Mouse (Mus musculus) kidney, postnatal 0 days (tissue): ENCODE measurements around the gene AI837181. TPM values are rescaled to one million over a fixed set of nuclear protein-coding genes. Genes with fewer than 3 reads are reported as not detected.

Experiments used
- ATAC-seq: fragments of 200-750 bp; cut with Nextera tagmentation; replicated peaks from 2 replicates; pipeline ENCODE4 v1.8.0; 2017; ENCODE audit warnings: low read depth, moderate number of reproducible peaks, moderate TSS enrichment, moderate library complexity; ENCODE audit not compliant: low FRiP score
- DNase-seq: peaks from one replicate; pipeline ENCODE4 v3.0.0-alpha.2; 2016; ENCODE audit warnings: low spot score
- H3K27ac ChIP-seq: fragments of 300-500 bp; sonication (generic); 2 replicates; pipeline ENCODE4 v1.5.1; 2014; ENCODE audit warnings: mild to moderate bottlenecking
- H3K27me3 ChIP-seq: fragments of 300-500 bp; sonication (generic); 2 replicates; pipeline ENCODE4 v1.6.1; 2014; ENCODE audit warnings: low read length, mixed read lengths; ENCODE audit not compliant: insufficient read depth
- H3K36me3 ChIP-seq: fragments of 300-500 bp; sonication (generic); 2 replicates; pipeline ENCODE4 v1.6.1; 2014; ENCODE audit warnings: low read length, mixed read lengths; ENCODE audit not compliant: insufficient read depth
- H3K4me1 ChIP-seq: fragments of 300-500 bp; sonication (generic); replicated peaks from 2 replicates; pipeline ENCODE4 v1.6.1; 2014; ENCODE audit warnings: antibody characterized with exemption, low read length, mixed read lengths; ENCODE audit not compliant: insufficient read depth
- H3K4me2 ChIP-seq: fragments of 300-500 bp; sonication (generic); 2 replicates; pipeline ENCODE4 v1.6.1; 2014; ENCODE audit warnings: mild to moderate bottlenecking, low read length, moderate library complexity, mixed read lengths
- H3K4me3 ChIP-seq: fragments of 300-500 bp; sonication (generic); replicated peaks from 2 replicates; pipeline ENCODE4 v1.5.1; 2014; ENCODE audit warnings: low read depth, low read length
- H3K9ac ChIP-seq: fragments of 300-500 bp; sonication (generic); 2 replicates; pipeline ENCODE4 v1.6.1; 2014; ENCODE audit warnings: low read depth, low read length
- H3K9me3 ChIP-seq: fragments of 300-500 bp; sonication (generic); replicated peaks from 2 replicates; pipeline ENCODE4 v1.6.1; 2016; ENCODE audit warnings: low read length, inconsistent platforms, mixed read lengths
- CTCF ChIP-seq: IDR thresholded peaks from 2 replicates; pipeline ENCODE4 v1.5.1; 2016; ENCODE audit warnings: antibody characterized with exemption, low read depth, mild to moderate bottlenecking, moderate library complexity
- WGBS: fragments of 180-500 bp; shearing (Covaris S2); extraction: QIAGEN DNeasy Blood & Tissue Kit; methylation state at CpG from one replicate; pipeline ENCODE4 v1.1.7; 2014; 5-methylcytosine and 5-hydroxymethylcytosine counted together
- polyA plus RNA-seq: library from polyadenylated mRNA; unstranded; fragments of >200 nt; fragmentation: Nextera tagmentation; extraction: Ambion mirVana; gene quantifications from 2 replicates; pipeline ENCODE4 v1.2.1, GENCODE M21; 2015

Gene AI837181
- polyA plus RNA-seq, 1 experiment from 2014 or later: 55.8 TPM

- H3K9ac ChIP-seq: no peak overlapping the region
- no peak overlapping the region for H3K4me2 ChIP-seq
- no peak for DNase-seq
- TF ChIP-seq CTCF: no peak
- no peak for ATAC-seq
- H3K27ac ChIP-seq: no peak overlapping the region
- H3K4me3 ChIP-seq: no peak overlapping the region
- no peaks in the 10 kb centered on the region for H3K27me3 ChIP-seq
- no peaks in the 10 kb centered on the region; the same call in 1 of the 2 replicates for H3K4me1 ChIP-seq
- H3K9me3 ChIP-seq: no peaks in the 10 kb centered on the region
- 58% methylated on average over 5 of the region's 5 CpGs for WGBS
- 0 out of 2 replicates have a peak, but pooled peaks cover 6% of the 10 kb centered on the region for H3K36me3 ChIP-seq
Measured at GRCm38 (mm10) chr19:5411961-5412360, 13.0 kb upstream of the AI837181 start.

- TF ChIP-seq CTCF: no peak
- 73% methylated on average over 4 of the region's 4 CpGs for WGBS
- Histone ChIP-seq H3K4me2 (no peak overlapping the region), H3K27me3 (no peaks in the 10 kb centered on the region), H3K9me3 (no peaks in the 10 kb centered on the region), H3K27ac (no peak overlapping the region), H3K36me3 (0 out of 2 replicates have a peak, but pooled peaks cover 7% of the 10 kb centered on the region), H3K4me1 (no peaks in the 10 kb centered on the region; the same call in 1 of the 2 replicates), H3K9ac (no peak overlapping the region), H3K4me3 (no peak overlapping the region)
- ATAC-seq (no peak), DNase-seq (no peak)
Measured at GRCm38 (mm10) chr19:5413840-5414239, 11.1 kb upstream of the AI837181 start.

- H3K27me3 ChIP-seq: no peaks in the 10 kb centered on the region
- no peak for TF ChIP-seq CTCF
- no peaks in the 10 kb centered on the region for H3K4me1 ChIP-seq
- no peaks in the 10 kb centered on the region for H3K9me3 ChIP-seq
- H3K4me2 ChIP-seq: no peak overlapping the region
- H3K27ac ChIP-seq: no peak overlapping the region
- no peak overlapping the region for H3K9ac ChIP-seq
- H3K4me3 ChIP-seq: no peak overlapping the region
- WGBS: 46% methylated on average over 2 of the region's 2 CpGs
- H3K36me3 ChIP-seq: 0 out of 2 replicates have a peak, but pooled peaks cover 2% of the 10 kb centered on the region
- no peak for ATAC-seq
- DNase-seq: no peak
Measured at GRCm38 (mm10) chr19:5414534-5414957, 10.4 kb upstream of the AI837181 start.

- Histone ChIP-seq H3K4me1 (peaks cover 11% of the 10 kb centered on the region), H3K9me3 (no peaks in the 10 kb centered on the region), H3K9ac (no peak overlapping the region), H3K27ac (no peak overlapping the region), H3K36me3 (peaks cover 23% of the 10 kb centered on the region; the same call in 1 of the 2 replicates), H3K27me3 (no peaks in the 10 kb centered on the region), H3K4me2 (no peak overlapping the region), H3K4me3 (no peak overlapping the region)
- DNase-seq (no peak), ATAC-seq (no peak)
- WGBS: 92% methylated on average over 8 of the region's 8 CpGs
- no peak for TF ChIP-seq CTCF
Measured at GRCm38 (mm10) chr19:5418750-5419466, 6.0 kb upstream of the AI837181 start.

GRCm38 (mm10) chr19:5419630-5420029 is 5.3 kb upstream of the AI837181 start:
- Histone ChIP-seq H3K4me3 (no peak overlapping the region), H3K27ac (no peak overlapping the region), H3K27me3 (no peaks in the 10 kb centered on the region), H3K4me2 (no peak overlapping the region), H3K9me3 (no peaks in the 10 kb centered on the region), H3K4me1 (peaks cover 14% of the 10 kb centered on the region), H3K9ac (no peak overlapping the region), H3K36me3 (peaks cover 23% of the 10 kb centered on the region; the same call in 1 of the 2 replicates)
- ATAC-seq (no peak), DNase-seq (no peak)
- 90% methylated on average over 9 of the region's 9 CpGs for WGBS
- no peak for TF ChIP-seq CTCF

- no peak for DNase-seq
- Histone ChIP-seq H3K27ac (no peak overlapping the region), H3K27me3 (no peaks in the 10 kb centered on the region), H3K9me3 (no peaks in the 10 kb centered on the region), H3K4me2 (no peak overlapping the region), H3K36me3 (peaks cover 23% of the 10 kb centered on the region; the same call in 1 of the 2 replicates), H3K4me3 (no peak overlapping the region), H3K4me1 (peaks cover 14% of the 10 kb centered on the region), H3K9ac (no peak overlapping the region)
- TF ChIP-seq CTCF: no peak
- ATAC-seq: no peak
- 91% methylated on average over 6 of the region's 6 CpGs for WGBS
Measured at GRCm38 (mm10) chr19:5420579-5420978, 4.4 kb upstream of the AI837181 start.
